Mouse (Mus musculus) myocyte (in vitro differentiated cells): ENCODE results near the gene Atpaf1.

ENCODE experiments used
- CEBPB ChIP-seq: IDR thresholded peaks from 2 replicates; pipeline ENCODE4 v1.6.1; 2011; ENCODE audit warnings: mild to moderate bottlenecking, moderate library complexity; ENCODE audit not compliant: poor library complexity, insufficient read depth, severe bottlenecking
- MAX ChIP-seq: IDR thresholded peaks from one replicate; pipeline ENCODE4 v1.6.1; 2011; ENCODE audit warnings: low read depth, mild to moderate bottlenecking, control low read depth
- MYOD1 ChIP-seq, 3 experiments: IDR thresholded peaks; one replicate each; pipeline ENCODE4 v1.6.1; 2011; ENCODE audit warnings: control low read depth in 2 of 3, low read depth in 2 of 3, mild to moderate bottlenecking in 2 of 3, moderate library complexity in 1 of 3; ENCODE audit not compliant: insufficient read length in 2 of 3, control insufficient read depth in 1 of 3
- MYOG ChIP-seq, 3 experiments: IDR thresholded peaks; one replicate each; pipeline ENCODE4 v1.6.1; 2011; ENCODE audit warnings: control low read depth in 2 of 3, low read depth in 2 of 3, mild to moderate bottlenecking in 2 of 3; ENCODE audit not compliant: insufficient read length in 2 of 3, control insufficient read depth in 1 of 3, insufficient read depth in 1 of 3
- POLR2A ChIP-seq: IDR thresholded peaks from one replicate; pipeline ENCODE4 v1.6.1; 2011; ENCODE audit warnings: low read depth, mild to moderate bottlenecking, control low read depth, moderate library complexity; ENCODE audit not compliant: insufficient read length
- POLR2AphosphoS2 ChIP-seq: IDR thresholded peaks from one replicate; pipeline ENCODE4 v1.6.1; 2011; ENCODE audit warnings: low read depth, control low read depth; ENCODE audit not compliant: insufficient read length
- TCF12 ChIP-seq: IDR thresholded peaks from one replicate; pipeline ENCODE4 v1.6.1; 2011; ENCODE audit warnings: mild to moderate bottlenecking, control low read depth; ENCODE audit not compliant: poor library complexity, insufficient read depth, severe bottlenecking

DNA sequence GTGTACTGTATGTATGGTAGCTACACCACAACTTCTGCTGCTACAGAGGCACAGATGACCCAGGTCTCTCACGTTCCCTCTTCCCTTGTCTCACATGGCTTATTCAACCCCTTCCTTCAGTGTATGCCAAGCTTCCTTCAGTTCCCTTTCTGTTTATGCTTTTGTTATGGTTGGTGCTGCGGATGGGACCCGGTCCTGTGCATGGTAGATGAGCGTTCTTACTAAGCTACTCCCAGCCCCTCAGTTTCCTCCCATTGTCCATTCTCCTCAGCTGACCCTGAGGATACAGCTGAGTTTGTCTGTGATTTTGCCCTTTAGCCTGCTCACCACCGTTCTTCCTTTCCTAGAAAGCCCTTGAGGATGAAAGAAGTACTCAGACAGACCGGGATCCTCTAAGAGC, 67.0 kb downstream of the Atpaf1 start:
- TF ChIP-seq POLR2A (no peak), POLR2AphosphoS2 (no peak), MYOG (IDR thresholded peaks at IDR 0.05; ENCODE audit: control insufficient read depth in 1 of 3, insufficient read depth in 1 of 3, insufficient read length in 2 of 3, low read depth in 2 of 3) (no peak), TCF12 (no peak), CEBPB (no peak), MYOD1 (IDR thresholded peaks at IDR 0.05; ENCODE audit: control insufficient read depth in 1 of 3, insufficient read length in 2 of 3, low read depth in 2 of 3) (no peak), MAX (no peak)
